Mouse (Mus musculus): ENCODE results near the gene Wdfy2. TPM values are rescaled to one million over a fixed set of nuclear protein-coding genes. Genes with fewer than 3 reads are reported as not detected.

The Wdfy2 gene
- polyA plus RNA-seq, 1 experiment, result 0.56 TPM

DNA sequence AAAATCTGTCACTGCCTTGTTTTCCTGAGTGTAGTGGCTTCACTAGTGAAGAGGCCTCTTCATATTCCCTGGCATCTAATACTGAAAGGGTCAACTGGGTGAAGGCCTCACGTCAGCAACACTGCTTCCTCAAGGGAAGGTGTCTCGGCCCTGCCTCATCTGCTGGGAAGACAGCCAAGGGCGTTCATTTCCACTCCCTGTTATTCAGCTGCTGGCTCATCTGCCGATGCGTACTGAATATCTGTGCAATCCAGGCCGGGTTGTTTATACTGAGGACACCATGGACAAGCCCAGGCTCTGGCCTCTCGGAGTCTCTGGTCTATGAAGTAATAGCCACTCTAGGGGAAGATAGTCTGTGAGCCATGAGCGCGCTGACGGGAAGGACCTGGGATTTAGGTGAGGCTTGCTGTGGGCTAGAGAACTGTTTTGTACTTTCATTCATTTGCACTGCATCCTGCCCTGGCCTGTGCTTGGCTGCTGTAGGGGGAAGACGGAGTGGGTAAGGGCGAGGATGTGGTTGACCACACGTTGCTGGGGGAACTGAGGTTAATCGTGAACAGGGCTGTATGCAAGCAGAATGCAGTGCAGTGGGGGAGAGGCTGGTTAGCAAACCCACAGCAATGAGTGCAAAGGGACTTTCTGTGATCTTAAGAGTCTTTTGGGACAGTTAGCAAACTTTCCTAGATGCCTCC lies 103.1 kb downstream of the Wdfy2 start:
- no peak for TF ChIP-seq FLI1 (IDR thresholded peaks at IDR 0.05; ENCODE audit: low read length)
- no peak for TF ChIP-seq GATA1 (IDR thresholded peaks at IDR 0.05; ENCODE audit: borderline replicate concordance, low read length)
- Histone ChIP-seq H3K36me3 (replicated peaks; ENCODE audit: low read length) (peaks cover 32% of the 10 kb centered on the region), H3K27me3 (replicated peaks) (peaks cover 56% of the 10 kb centered on the region), H3K4me3 (replicated peaks) (peak overlapping the region; percentile 83), H3K4me1 (peaks cover 18% of the 10 kb centered on the region), H3K9me3 (peaks cover 3% of the 10 kb centered on the region; the same call in 1 of the 2 replicates)

DNA sequence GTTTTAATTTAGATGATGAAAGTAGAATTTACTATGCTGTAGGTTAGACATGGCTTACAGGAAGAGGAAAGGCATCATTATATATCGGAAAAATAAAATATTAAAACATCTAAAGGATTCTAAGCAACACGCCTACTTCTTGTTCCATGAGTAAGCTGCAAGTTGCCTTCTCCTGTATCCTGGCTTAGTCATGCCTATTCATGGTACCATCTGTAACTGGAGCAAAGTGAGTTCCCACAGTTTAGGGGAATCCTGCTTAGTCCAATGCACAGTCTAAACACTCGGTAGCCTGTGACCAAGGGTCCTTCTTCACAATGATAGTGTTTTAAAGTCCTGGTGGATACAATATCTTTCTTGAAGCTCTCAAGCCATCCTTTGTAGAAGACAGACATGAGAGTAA lies 109.3 kb downstream of the Wdfy2 start:
- Histone ChIP-seq H3K4me3 (replicated peaks) (no peak overlapping the region), H3K36me3 (replicated peaks; ENCODE audit: low read length) (peaks cover 21% of the 10 kb centered on the region), H3K4me1 (peaks cover 14% of the 10 kb centered on the region), H3K27me3 (replicated peaks) (peaks cover 28% of the 10 kb centered on the region), H3K9me3 (no peaks in the 10 kb centered on the region)
- TF ChIP-seq GATA1 (IDR thresholded peaks at IDR 0.05; ENCODE audit: borderline replicate concordance, low read length), result no peak
- TF ChIP-seq FLI1 (IDR thresholded peaks at IDR 0.05; ENCODE audit: low read length), result no peak

DNA sequence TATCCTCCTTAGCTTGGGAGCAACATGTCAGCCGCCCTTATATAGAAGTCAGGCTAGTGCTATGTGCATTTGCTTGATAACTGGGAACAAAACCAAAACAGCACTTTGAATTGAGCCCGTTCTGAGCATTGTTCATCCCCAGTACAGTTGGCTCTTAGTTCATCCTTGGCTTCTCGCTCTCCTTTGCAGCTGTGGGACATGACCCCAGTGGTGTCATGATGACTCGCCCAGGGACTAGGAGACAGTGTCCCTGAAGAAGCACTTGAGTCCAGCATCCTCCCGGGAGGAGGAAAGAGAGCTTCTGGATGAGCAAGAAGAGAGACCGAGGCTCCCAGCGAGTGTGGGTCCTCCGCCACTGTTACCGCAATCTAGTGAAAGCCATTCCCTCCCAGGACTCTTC lies 118.6 kb downstream of the Wdfy2 start:
- Histone ChIP-seq H3K27me3 (replicated peaks) (peaks cover 3% of the 10 kb centered on the region), H3K9me3 (peaks cover 5% of the 10 kb centered on the region; the same call in 1 of the 2 replicates), H3K4me1 (no peaks in the 10 kb centered on the region), H3K4me3 (replicated peaks) (no peak overlapping the region), H3K36me3 (replicated peaks; ENCODE audit: low read length) (peaks cover 42% of the 10 kb centered on the region)
- TF ChIP-seq GATA1 (IDR thresholded peaks at IDR 0.05; ENCODE audit: borderline replicate concordance, low read length) (no peak), FLI1 (IDR thresholded peaks at IDR 0.05; ENCODE audit: low read length) (no peak)

DNA sequence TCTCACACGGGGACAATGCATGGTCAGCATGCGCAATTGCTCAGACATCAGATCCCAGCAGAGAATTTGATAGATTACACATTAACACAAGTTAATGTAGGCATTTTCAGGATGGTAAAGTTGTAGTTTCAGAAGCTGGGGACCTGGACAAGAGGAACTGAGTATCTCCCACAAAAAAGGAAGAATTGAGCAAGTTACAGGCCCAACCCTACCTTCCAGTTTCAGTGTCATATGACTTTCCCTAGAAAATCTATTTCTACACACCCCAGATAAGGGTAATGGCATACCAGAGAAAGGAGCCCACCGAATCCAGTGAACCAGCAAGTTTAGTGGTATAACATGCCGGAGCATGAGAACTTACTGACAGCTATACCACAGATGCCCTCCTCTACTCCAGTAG lies 126.2 kb downstream of the Wdfy2 start:
- peaks cover 19% of the 10 kb centered on the region for H3K27me3 ChIP-seq (replicated peaks)
- peaks cover 5% of the 10 kb centered on the region; the same call in 1 of the 2 replicates for H3K9me3 ChIP-seq
- no peak overlapping the region for H3K4me3 ChIP-seq (replicated peaks)
- no peaks in the 10 kb centered on the region for H3K4me1 ChIP-seq
- peaks cover 3% of the 10 kb centered on the region for H3K36me3 ChIP-seq (replicated peaks; ENCODE audit: low read length)
- no peak for TF ChIP-seq FLI1 (IDR thresholded peaks at IDR 0.05; ENCODE audit: low read length)
- no peak for TF ChIP-seq GATA1 (IDR thresholded peaks at IDR 0.05; ENCODE audit: borderline replicate concordance, low read length)

DNA sequence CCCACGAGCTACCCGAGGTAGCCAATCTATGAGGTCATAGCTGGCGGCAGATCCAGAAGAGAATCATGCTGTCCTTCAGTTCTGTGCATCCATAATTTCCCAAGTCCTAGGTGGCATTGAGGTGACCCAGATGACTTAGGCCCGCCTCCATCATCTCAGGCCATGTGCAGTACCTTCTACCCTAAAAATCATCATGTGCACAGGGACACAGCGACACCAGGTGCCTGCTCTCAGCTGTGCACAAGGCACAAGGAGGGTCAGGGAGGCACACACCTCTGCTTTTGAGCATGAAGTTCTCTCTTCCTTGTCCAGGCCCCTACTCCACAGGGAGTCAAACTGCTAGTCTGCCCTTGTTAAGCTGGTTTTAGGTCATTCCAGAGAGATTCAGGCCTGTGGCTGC lies 127.9 kb downstream of the Wdfy2 start:
- Histone ChIP-seq H3K36me3 (replicated peaks; ENCODE audit: low read length) (no peaks in the 10 kb centered on the region), H3K4me1 (no peaks in the 10 kb centered on the region), H3K4me3 (replicated peaks) (no peak overlapping the region), H3K9me3 (no peaks in the 10 kb centered on the region), H3K27me3 (replicated peaks) (peaks cover 26% of the 10 kb centered on the region)
- no peak for TF ChIP-seq FLI1 (IDR thresholded peaks at IDR 0.05; ENCODE audit: low read length)
- no peak for TF ChIP-seq GATA1 (IDR thresholded peaks at IDR 0.05; ENCODE audit: borderline replicate concordance, low read length)

DNA sequence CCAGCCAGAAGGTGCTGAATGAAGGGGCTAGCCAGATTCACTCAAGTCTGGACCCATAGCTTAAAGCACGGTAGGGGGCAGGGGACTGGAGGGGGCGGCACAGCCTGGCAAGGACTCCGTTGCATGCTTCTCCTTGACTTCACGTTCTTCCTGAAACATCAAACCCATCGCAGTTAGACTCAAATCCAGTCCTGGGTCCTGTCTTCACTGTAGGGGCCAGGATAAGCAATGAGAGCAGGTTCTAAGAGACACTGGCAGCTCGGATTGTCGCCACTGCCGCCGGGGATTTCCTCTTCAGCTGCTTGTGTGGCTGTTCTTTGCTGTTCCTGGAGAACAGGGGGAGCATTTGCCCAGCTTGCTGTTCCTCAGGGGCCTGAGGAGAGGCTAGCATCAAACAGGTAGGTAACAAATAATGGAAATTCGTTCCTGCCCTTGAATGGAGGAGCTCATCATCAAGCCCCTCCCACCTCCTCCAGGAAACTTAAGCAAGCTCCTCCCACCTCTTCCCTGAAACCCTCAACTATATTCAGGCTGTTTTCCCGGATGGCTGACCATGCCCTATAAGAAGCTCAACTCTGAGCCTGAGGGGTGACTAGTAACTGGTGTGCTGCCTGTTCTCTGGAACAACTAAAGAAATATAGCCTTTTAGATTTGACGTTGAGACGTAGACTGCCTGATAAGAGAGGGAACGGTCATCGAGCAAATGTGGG lies 128.5 kb downstream of the Wdfy2 start:
- Histone ChIP-seq H3K4me1 (no peaks in the 10 kb centered on the region), H3K9me3 (no peaks in the 10 kb centered on the region), H3K27me3 (replicated peaks) (peaks cover 28% of the 10 kb centered on the region), H3K36me3 (replicated peaks; ENCODE audit: low read length) (no peaks in the 10 kb centered on the region), H3K4me3 (replicated peaks) (no peak overlapping the region)
- TF ChIP-seq GATA1 (IDR thresholded peaks at IDR 0.05; ENCODE audit: borderline replicate concordance, low read length), result no peak
- no peak for TF ChIP-seq FLI1 (IDR thresholded peaks at IDR 0.05; ENCODE audit: low read length)

DNA sequence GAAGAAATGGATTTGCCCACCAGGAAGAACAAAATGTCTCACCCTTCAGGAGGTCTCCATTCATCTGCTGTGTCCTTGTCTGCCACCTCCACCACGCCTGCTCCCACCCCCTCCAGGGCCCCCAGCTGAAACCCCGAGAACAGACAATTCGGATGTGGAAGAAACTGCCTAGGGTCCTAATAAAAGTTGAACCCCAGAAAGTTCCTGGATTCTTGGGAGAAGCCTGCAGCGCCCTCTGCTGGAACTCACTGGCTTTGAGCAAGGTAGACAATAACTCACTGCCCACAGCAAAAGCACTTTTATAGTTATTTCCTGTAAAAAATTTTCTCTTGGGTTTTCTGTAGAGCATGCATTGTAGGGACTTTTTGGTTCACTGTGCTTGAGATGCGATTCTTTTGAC lies 137.6 kb downstream of the Wdfy2 start:
- Histone ChIP-seq H3K4me3 (replicated peaks) (no peak overlapping the region), H3K27me3 (replicated peaks) (peaks cover 27% of the 10 kb centered on the region), H3K9me3 (no peaks in the 10 kb centered on the region), H3K4me1 (peaks cover 2% of the 10 kb centered on the region; the same call in 1 of the 2 replicates), H3K36me3 (replicated peaks; ENCODE audit: low read length) (no peaks in the 10 kb centered on the region)
- TF ChIP-seq FLI1 (IDR thresholded peaks at IDR 0.05; ENCODE audit: low read length), result no peak
- TF ChIP-seq GATA1 (IDR thresholded peaks at IDR 0.05; ENCODE audit: borderline replicate concordance, low read length), result no peak

DNA sequence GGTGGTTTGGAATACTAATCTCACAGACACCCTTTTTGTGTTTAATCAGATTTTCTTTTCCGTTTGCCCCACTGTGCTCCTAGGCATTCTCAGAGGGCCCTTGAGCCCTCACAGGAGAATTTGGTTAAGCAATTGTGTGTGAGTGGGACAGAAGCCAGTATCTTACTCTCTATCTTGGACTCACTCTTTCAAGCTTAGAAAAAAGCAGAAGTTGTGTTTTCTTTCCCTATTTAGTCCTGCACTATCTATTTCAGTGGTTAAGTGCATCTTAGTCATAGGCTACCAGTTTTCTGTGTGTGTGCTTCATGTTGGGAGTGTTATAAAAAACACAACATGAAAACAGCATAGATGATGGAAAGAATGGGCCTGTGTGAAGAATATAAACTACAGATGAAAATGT lies 142.3 kb downstream of the Wdfy2 start:
- TF ChIP-seq GATA1 (IDR thresholded peaks at IDR 0.05; ENCODE audit: borderline replicate concordance, low read length) (no peak), FLI1 (IDR thresholded peaks at IDR 0.05; ENCODE audit: low read length) (no peak)
- Histone ChIP-seq H3K36me3 (replicated peaks; ENCODE audit: low read length) (no peaks in the 10 kb centered on the region), H3K27me3 (replicated peaks) (peaks cover 8% of the 10 kb centered on the region), H3K9me3 (no peaks in the 10 kb centered on the region), H3K4me3 (replicated peaks) (no peak overlapping the region), H3K4me1 (peaks cover 2% of the 10 kb centered on the region; the same call in 1 of the 2 replicates)

DNA sequence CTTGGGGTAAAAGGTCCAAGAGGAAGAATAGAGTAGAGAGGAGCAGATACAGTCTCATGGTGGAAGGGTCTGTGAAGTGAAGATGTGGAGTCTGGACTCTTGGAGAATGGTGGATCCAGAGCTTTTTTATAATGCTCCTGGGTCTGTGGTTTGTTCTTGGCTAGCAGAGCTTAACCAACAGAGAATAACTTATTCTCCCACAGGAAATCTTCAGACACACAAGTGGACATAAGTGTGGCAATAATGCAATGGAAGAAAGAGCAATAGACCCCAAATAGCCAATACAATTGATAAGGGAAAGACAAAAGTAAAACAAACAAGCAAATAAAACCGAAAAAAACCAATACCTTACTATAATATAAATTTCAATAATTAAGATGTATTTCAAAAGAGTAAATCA lies 146.9 kb downstream of the Wdfy2 start, which contains the start of gene Defb48:
Defb48 (minus strand) TSS at position 101 of the 400 bp plus-strand sequence.
- H3K4me3 ChIP-seq (replicated peaks), result no peak within 1 kb of the TSS
- no peaks in the 10 kb centered on the region for H3K27me3 ChIP-seq (replicated peaks)
- no peak for TF ChIP-seq FLI1 (IDR thresholded peaks at IDR 0.05; ENCODE audit: low read length)
- no peak for TF ChIP-seq GATA1 (IDR thresholded peaks at IDR 0.05; ENCODE audit: borderline replicate concordance, low read length)
- 0 out of 2 replicates have a peak, but pooled peaks cover 2% of the 10 kb centered on the region for H3K4me1 ChIP-seq
- no peaks in the 10 kb centered on the region for H3K36me3 ChIP-seq (replicated peaks; ENCODE audit: low read length)
- peaks cover 7% of the 10 kb centered on the region; the same call in 1 of the 2 replicates for H3K9me3 ChIP-seq

DNA sequence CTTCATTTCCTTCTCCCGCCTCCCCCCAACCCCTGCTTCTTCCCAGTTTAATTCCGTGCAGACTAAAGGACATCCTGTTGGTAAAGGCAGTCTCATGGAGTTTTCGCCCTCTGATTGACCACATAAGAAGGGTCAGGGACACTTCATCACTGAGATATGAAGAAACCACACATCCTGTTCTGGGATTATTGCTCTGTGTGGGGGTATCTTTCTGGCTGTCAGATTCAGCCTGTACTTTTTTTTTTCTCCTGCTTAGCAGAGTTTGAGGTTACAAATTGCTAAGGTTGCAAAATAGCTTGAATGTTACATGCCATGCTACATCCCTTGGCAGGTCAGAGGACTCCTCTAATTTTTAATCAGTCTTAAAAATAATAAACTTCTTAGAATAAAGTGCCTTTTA lies 153.8 kb downstream of the Wdfy2 start:
- TF ChIP-seq GATA1 (IDR thresholded peaks at IDR 0.05; ENCODE audit: borderline replicate concordance, low read length), result no peak
- Histone ChIP-seq H3K4me3 (replicated peaks) (no peak overlapping the region), H3K27me3 (replicated peaks) (peaks cover 25% of the 10 kb centered on the region), H3K36me3 (replicated peaks; ENCODE audit: low read length) (no peaks in the 10 kb centered on the region), H3K9me3 (peaks cover 9% of the 10 kb centered on the region; the same call in 1 of the 2 replicates), H3K4me1 (no peaks in the 10 kb centered on the region)
